Mouse (Mus musculus) C2C12 (cell line): ENCODE results near the gene Lin28a. TPM values are rescaled to one million over a fixed set of nuclear protein-coding genes. Genes with fewer than 3 reads are reported as not detected.
A peak's percentile ranks its signal among the peaks of the same experiment; 100 is the strongest.

Experiments used
- H3K27me3 ChIP-seq: one replicate; pipeline ENCODE4 v1.6.1; 2011; ENCODE audit not compliant: control insufficient read depth, insufficient read depth, insufficient read length
- H3K36me3 ChIP-seq: one replicate; pipeline ENCODE4 v1.6.1; 2011; ENCODE audit not compliant: control insufficient read depth, insufficient read depth
- H3K4me3 ChIP-seq: one replicate; pipeline ENCODE4 v1.5.1; 2011; ENCODE audit warnings: mild to moderate bottlenecking, control low read depth; ENCODE audit not compliant: poor library complexity, insufficient read depth, severe bottlenecking
- H3K79me2 ChIP-seq: one replicate; pipeline ENCODE4 v1.6.1; 2011; ENCODE audit not compliant: control insufficient read depth, insufficient read depth
- H3K79me3 ChIP-seq: one replicate; pipeline ENCODE4 v1.6.1; 2011; ENCODE audit warnings: low read depth, control low read depth
- H3ac ChIP-seq: one replicate; pipeline ENCODE3; 2011; ENCODE audit warnings: low read depth; ENCODE audit not compliant: control insufficient read depth, insufficient read length
- CEBPB ChIP-seq: IDR thresholded peaks from one replicate; pipeline ENCODE4 v1.6.1; 2011; ENCODE audit warnings: low read depth, mild to moderate bottlenecking, control low read depth, moderate library complexity
- CTCF ChIP-seq: IDR thresholded peaks from one replicate; pipeline ENCODE4 v1.5.1; 2011; ENCODE audit not compliant: control insufficient read depth, insufficient read depth, insufficient read length
- FOSL1 ChIP-seq: IDR thresholded peaks from one replicate; pipeline ENCODE4 v1.8.0; 2011; ENCODE audit warnings: mild to moderate bottlenecking, low read length; ENCODE audit not compliant: poor library complexity, insufficient read depth, severe bottlenecking
- MAX ChIP-seq: IDR thresholded peaks from one replicate; pipeline ENCODE4 v1.6.1; 2011; ENCODE audit warnings: mild to moderate bottlenecking, control low read depth
- MYOD1 ChIP-seq: IDR thresholded peaks from one replicate; pipeline ENCODE4 v1.6.1; 2011; ENCODE audit warnings: low read depth; ENCODE audit not compliant: control insufficient read depth, insufficient read length
- MYOG ChIP-seq: IDR thresholded peaks from one replicate; pipeline ENCODE4 v1.6.1; 2011; ENCODE audit not compliant: control insufficient read depth, insufficient read length; ENCODE audit errors: extremely low read depth
- USF1 ChIP-seq: IDR thresholded peaks from one replicate; pipeline ENCODE4 v1.6.1; 2011; ENCODE audit warnings: low read depth, mild to moderate bottlenecking, control low read depth, moderate library complexity
- polyA plus RNA-seq: library from polyadenylated mRNA; unstranded; fragments of >200 nt; fragmentation: generic; extraction: Trizol; gene quantifications from one replicate; pipeline ENCODE4 v1.2.1, GENCODE M21; 2012; ENCODE audit warnings: missing spikeins

Lin28a gene
- polyA plus RNA-seq, 1 experiment = not detected

DNA sequence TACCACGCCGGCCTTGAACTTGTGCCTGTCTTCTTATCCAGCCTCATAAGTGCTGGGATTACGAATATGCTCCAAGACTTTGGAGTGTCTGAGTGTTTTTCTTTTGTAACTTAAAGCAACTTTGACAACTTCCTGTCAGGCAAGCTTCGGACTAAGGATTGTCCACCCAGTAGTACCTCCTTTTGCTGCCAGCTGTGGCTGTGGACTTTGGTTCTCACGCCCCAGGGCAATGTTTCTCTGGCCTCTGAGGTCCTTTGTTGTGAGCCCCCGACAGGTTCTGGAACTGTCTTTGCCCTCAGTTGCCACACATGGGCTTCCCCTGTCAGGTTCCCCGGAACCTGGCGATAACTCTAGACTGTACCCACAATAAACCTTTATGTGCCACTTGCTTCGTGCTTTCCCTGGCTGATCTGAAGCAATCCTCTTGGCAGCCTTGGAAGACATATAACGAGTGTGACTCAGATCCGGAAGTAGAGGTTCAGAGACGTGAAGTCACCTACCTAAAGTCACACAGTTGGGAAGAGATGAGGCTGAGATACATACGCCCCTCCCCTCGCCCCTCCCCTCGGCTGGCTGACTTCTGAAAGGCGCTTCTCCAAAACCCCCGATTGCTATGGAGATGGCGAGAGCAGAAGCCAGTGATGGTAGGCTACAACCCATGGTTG is 42.7 kb upstream of the Lin28a start:
- H3K36me3 ChIP-seq = no peaks in the 10 kb centered on the region
- no peak for TF ChIP-seq MYOG
- peak; percentile 26 for TF ChIP-seq CEBPB
- H3K79me3 ChIP-seq = no peaks in the 10 kb centered on the region
- H3K27me3 ChIP-seq = peaks cover 45% of the 10 kb centered on the region
- H3K79me2 ChIP-seq = no peaks in the 10 kb centered on the region
- H3ac ChIP-seq = no peak overlapping the region
- no peak overlapping the region for H3K4me3 ChIP-seq

GRCm38 (mm10) chr4:134060135-134060865 is 41.7 kb upstream of the Lin28a start, which contains the start of gene Crybg2:
Gene Crybg2, plus strand, starts transcription at chr4:134060815.
- Histone ChIP-seq H3K79me3 (no peaks in the 10 kb centered on the region), H3K79me2 (no peaks in the 10 kb centered on the region), H3K36me3 (no peaks in the 10 kb centered on the region), H3K27me3 (peaks cover 42% of the 10 kb centered on the region), H3ac (no peak within 1 kb of the TSS), H3K4me3 (no peak within 1 kb of the TSS)
- no peak for TF ChIP-seq CEBPB
- TF ChIP-seq CTCF = no peak
- TF ChIP-seq MYOG = no peak
- no peak for TF ChIP-seq MYOD1
- TF ChIP-seq USF1 = no peak
- no peak for TF ChIP-seq FOSL1
- TF ChIP-seq MAX = no peak

GRCm38 (mm10) chr4:134058908-134059307 is 40.3 kb upstream of the Lin28a start:
- Histone ChIP-seq H3K36me3 (no peaks in the 10 kb centered on the region), H3K79me3 (no peaks in the 10 kb centered on the region), H3ac (no peak overlapping the region), H3K79me2 (no peaks in the 10 kb centered on the region), H3K27me3 (peaks cover 41% of the 10 kb centered on the region), H3K4me3 (no peak overlapping the region)
- TF ChIP-seq USF1 (no peak), MYOD1 (no peak), MYOG (no peak), MAX (no peak), CTCF (no peak), CEBPB (no peak), FOSL1 (no peak)

GRCm38 (mm10) chr4:134058166-134058715 is 39.6 kb upstream of the Lin28a start:
- Histone ChIP-seq H3K27me3 (peaks cover 46% of the 10 kb centered on the region), H3K79me2 (no peaks in the 10 kb centered on the region), H3K4me3 (no peak overlapping the region), H3K36me3 (no peaks in the 10 kb centered on the region), H3K79me3 (no peaks in the 10 kb centered on the region), H3ac (no peak overlapping the region)
- no peak for TF ChIP-seq FOSL1
- no peak for TF ChIP-seq MYOG
- TF ChIP-seq USF1 = no peak
- no peak for TF ChIP-seq MYOD1
- no peak for TF ChIP-seq CTCF
- TF ChIP-seq CEBPB = no peak

DNA sequence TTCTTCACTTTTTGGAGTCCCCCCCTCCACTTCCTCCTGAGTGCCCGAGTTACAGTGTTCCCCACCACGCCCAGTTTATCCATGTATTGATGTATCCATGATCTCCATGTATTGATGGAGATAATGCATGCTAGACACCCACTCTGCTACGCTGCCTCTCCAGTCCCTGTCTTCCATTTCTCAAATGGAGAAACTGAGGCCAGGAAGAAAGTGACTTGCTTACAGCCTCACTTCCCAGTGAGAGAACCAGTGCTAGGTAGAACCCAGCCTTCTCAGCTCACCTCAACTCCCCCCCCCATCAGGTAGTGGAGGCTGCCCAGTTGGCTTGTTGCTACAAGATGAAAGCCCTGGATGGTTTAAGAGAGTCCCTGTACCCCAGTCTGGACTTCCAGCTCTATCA is 34.9 kb upstream of the Lin28a start, which contains the start of gene Zfp683:
Zfp683 (plus strand) TSS at position 301 of the 400 bp plus-strand sequence.
- no peak within 1 kb of the TSS for H3ac ChIP-seq
- H3K79me3 ChIP-seq = no peaks in the 10 kb centered on the region
- no peak for TF ChIP-seq MYOD1
- TF ChIP-seq MYOG = no peak
- TF ChIP-seq FOSL1 = no peak
- TF ChIP-seq CEBPB = no peak
- no peak for TF ChIP-seq CTCF
- no peak for TF ChIP-seq USF1
- no peak for TF ChIP-seq MAX
- H3K79me2 ChIP-seq = no peaks in the 10 kb centered on the region
- H3K27me3 ChIP-seq = peaks cover 41% of the 10 kb centered on the region
- no peak within 1 kb of the TSS for H3K4me3 ChIP-seq
- H3K36me3 ChIP-seq = no peaks in the 10 kb centered on the region
